In the genomic region with DNA sequence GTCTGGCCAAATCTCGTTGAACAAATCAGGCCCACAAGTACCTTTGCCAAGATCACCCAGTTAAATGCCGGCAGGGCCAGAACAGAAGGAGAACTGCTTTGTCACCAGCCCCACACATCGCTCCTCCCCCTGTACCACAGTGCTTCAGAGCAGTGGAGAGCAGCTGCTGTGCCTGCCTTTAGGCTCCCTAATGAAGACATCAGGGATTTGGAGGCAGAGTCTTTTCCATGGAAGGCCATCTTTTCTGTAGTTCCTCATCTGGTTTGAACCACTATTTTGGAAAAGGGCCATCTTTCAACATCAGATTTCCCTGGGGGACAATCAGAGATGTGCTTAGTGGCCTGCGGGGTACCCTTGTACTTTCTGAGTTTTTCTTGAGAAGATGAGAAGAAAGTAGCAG, we compare ENCODE assay signal across 7 mouse cellular contexts. TPM values are rescaled to one million over a fixed set of nuclear protein-coding genes. Genes with fewer than 3 reads are reported as not detected.
DNase-seq lines count a peak whose midpoint lies in the region; ATAC-seq lines count a peak whose summit lies in the region.

No protein-coding gene starts in this region.

- WGBS in neural tube, embryonic 13.5 days = 44% methylated on average over 4 of the region's 4 CpGs
- WGBS in midbrain, embryonic 15.5 days = 43% methylated on average over 4 of the region's 4 CpGs

- no peaks in the 10 kb centered on the region for H3K9me3 ChIP-seq in neural tube, embryonic 13.5 days
- no peaks in the 10 kb centered on the region for H3K9me3 ChIP-seq in midbrain, embryonic 15.5 days

- H3K4me1 ChIP-seq in neural tube, embryonic 13.5 days (replicated peaks) = peaks cover 17% of the 10 kb centered on the region
- H3K4me1 ChIP-seq in midbrain, embryonic 15.5 days = peaks cover 9% of the 10 kb centered on the region

- DNase-seq in neural tube, embryonic 10.5 days (ENCODE audit: extremely low spot score, low spot score) = no peak
- DNase-seq in gastrocnemius, adult 8-10 months (ENCODE audit: low spot score in 2 of 2) = peak; percentile 49 to 57
- peak; percentile 80 for DNase-seq in layer of hippocampus, adult 9-11 months
- no peak for DNase-seq in ovary, postnatal 36 days (ENCODE audit: low spot score)
- DNase-seq in T-cell, adult 2 months (ENCODE audit: low spot score) = no peak

- H3K4me2 ChIP-seq in neural tube, embryonic 13.5 days = no peak overlapping the region
- no peak overlapping the region for H3K4me2 ChIP-seq in midbrain, embryonic 15.5 days

- H3K27me3 ChIP-seq in neural tube, embryonic 13.5 days = no peaks in the 10 kb centered on the region
- no peaks in the 10 kb centered on the region for H3K27me3 ChIP-seq in midbrain, embryonic 15.5 days (replicated peaks)

- no peaks in the 10 kb centered on the region for H3K36me3 ChIP-seq in neural tube, embryonic 13.5 days
- H3K36me3 ChIP-seq in midbrain, embryonic 15.5 days (replicated peaks) = no peaks in the 10 kb centered on the region

- peak overlapping the region; percentile 71 for H3K27ac ChIP-seq in neural tube, embryonic 13.5 days (replicated peaks)
- H3K27ac ChIP-seq in midbrain, embryonic 15.5 days = peak overlapping the region; percentile 60; the same call in 1 of the 2 replicates

- no peak overlapping the region for H3K9ac ChIP-seq in neural tube, embryonic 13.5 days
- no peak overlapping the region for H3K9ac ChIP-seq in midbrain, embryonic 15.5 days

- no peak overlapping the region for H3K4me3 ChIP-seq in neural tube, embryonic 13.5 days
- no peak overlapping the region for H3K4me3 ChIP-seq in midbrain, embryonic 15.5 days

- peak; percentile 95 for ATAC-seq in neural tube, embryonic 13.5 days (ENCODE audit: low read depth)
- ATAC-seq in midbrain, embryonic 15.5 days (replicated peaks) = peak; percentile 76; the same call in 1 of the 2 replicates

RNA-seq across cellular contexts. Expression of a gene that starts 41.2 kb away (rescaled TPM):
- 155 and 169 TPM in 2 replicates for polyA plus RNA-seq in neural tube, embryonic 13.5 days (2015; fragmentation: Nextera tagmentation; extraction: Ambion mirVana)
- 100 to 1,000 TPM; 145 to 178 (median 153) TPM for total RNA-seq in gastrocnemius, adult 8-10 months (2022)
- polyA plus RNA-seq in midbrain, embryonic 15.5 days (2015; fragmentation: Nextera tagmentation; extraction: Ambion mirVana) = 124 and 126 TPM in 2 replicates

Comparison
In these comparisons a context has a peak if more than half of its experiments do, and no peak if none do; other contexts are left out.
1. DNase-seq: peak in gastrocnemius, adult 8-10 months (2 of 2) and layer of hippocampus, adult 9-11 months (single experiment); none in neural tube, embryonic 10.5 days (single experiment), ovary, postnatal 36 days (single experiment) and T-cell, adult 2 months (single experiment).